Mouse (Mus musculus): ENCODE measurements around the gene Clec12a. TPM values are rescaled to one million over a fixed set of nuclear protein-coding genes. Genes with fewer than 3 reads are reported as not detected.

Clec12a gene
- total RNA-seq, 4 experiments from 2014 or later = 0.16 to 0.70 TPM; not detected in 2

DNA sequence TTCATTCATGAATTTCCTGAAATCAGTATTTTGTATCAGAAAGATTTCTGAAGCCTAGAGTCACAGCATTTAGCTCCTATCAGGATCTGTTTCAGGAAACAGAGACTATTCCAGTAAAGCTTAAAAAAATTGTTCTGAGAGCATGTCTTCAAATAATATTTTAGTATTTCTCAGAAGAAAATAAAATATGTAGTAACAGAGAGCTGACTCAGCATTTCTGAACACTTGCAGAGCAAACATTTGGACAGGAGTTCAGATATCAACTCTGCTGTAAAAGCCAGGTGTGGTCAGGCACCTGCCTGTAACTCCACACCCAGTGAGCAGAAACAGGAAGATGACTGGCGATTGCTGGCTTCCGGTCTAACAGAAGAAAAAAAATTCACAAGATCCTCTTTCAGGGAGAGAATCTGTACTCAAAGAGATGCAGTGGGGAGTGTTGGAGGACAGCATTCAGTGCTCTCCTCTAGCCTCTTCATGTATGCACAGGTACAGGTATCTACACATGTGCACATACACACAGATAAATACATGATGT lies 32.5 kb downstream of the Clec12a start:
- DNase-seq (ENCODE audit: low spot score in 2 of 2) = no peak

- peak in 1 of 2 experiments; percentile 15 for DNase-seq (ENCODE audit: low spot score in 2 of 2)
Measured at GRCm38 (mm10) chr6:129380454-129380853, 38.0 kb downstream of the Clec12a start.

DNA sequence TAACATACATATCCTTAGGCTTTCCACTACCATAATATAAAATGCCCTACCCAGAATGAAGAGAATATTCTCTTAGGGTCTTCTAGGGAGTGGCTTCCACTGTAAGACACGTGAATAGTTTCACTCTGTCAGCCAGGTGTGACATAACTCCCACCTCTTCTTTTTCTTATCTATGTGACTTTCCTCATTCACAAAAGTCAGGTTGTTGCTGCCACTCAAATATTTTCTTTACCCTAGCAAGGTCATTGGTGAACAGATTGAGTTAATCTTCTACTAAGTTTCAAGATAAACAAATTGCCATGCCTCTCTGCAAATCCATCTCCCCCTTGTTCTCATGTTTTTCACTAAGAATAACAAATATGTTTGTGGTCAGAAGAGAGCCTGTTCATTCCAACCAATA lies 39.2 kb downstream of the Clec12a start:
- no peak for DNase-seq (ENCODE audit: low spot score in 2 of 2)

GRCm38 (mm10) chr6:129383466-129383865 lies 41.0 kb downstream of the Clec12a start:
- DNase-seq (ENCODE audit: low spot score in 2 of 2) = no peak

GRCm38 (mm10) chr6:129385000-129385399 lies 42.5 kb downstream of the Clec12a start:
- no peak for DNase-seq (ENCODE audit: low spot score in 2 of 2)

- DNase-seq (ENCODE audit: low spot score in 2 of 2) = no peak
Measured at GRCm38 (mm10) chr6:129385774-129386173, 43.3 kb downstream of the Clec12a start, which contains the start of gene Clec12b. Clec12b (minus strand) TSS chr6:129385874.

DNA sequence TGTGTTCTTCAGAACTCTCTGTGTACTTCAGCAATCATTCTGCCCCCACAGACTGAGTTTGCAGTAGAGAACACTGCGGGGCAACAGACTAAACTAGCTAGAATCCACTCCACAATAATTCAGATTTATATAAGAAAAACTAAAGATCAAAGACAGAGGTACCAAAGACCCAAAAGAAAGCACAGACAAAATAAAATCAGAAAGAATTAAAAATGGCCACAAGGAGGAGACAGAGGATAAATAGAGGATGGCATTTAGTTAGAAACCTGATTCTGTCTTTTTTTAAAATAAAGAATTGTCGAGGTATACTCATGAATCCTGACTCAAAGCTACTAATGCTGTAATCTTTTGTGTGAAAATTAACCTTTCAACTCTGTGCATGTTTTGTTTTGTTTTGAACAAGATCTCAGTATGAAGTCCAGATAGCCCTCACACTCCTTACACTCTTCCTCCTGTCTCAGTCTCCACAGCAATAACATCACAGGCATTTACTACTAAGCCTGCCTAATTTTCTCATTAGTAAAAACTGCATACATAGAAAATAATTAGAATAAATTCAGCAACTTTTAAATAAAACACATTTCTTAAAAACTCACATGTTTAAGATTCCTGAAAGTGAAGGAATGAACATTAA lies 50.7 kb downstream of the Clec12a start:
- DNase-seq (ENCODE audit: low spot score in 2 of 2) = no peak

- DNase-seq (ENCODE audit: low spot score in 2 of 2) = no peak
Measured at GRCm38 (mm10) chr6:129393732-129394131, 51.2 kb downstream of the Clec12a start.

- no peak for DNase-seq (ENCODE audit: low spot score in 2 of 2)
Measured at GRCm38 (mm10) chr6:129396997-129397396, 54.5 kb downstream of the Clec12a start, which contains the start of gene Clec1b. Clec1b (plus strand) TSS chr6:129397297.

DNA sequence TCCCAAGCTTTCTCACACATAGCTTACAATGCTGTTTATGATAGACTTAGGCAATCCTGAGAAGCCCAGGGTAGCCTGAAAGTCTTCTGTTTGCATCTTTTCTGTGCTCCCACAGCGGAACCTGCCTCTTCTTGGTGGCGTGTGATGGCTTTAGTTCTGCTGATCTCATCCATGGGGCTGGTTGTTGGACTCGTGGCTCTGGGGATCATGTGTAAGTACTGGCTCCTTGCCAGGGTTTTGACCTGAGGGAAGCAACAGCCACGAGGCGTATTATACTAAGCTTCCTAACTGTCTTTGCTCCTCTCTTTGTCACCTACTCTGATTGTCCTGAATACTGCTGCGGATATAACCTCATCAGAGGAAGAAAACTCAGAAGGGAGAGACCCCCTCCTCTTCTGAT lies 57.5 kb downstream of the Clec12a start:
- DNase-seq (ENCODE audit: low spot score in 2 of 2) = no peak

GRCm38 (mm10) chr6:129402404-129402803 lies 59.9 kb downstream of the Clec12a start:
- DNase-seq (ENCODE audit: low spot score in 2 of 2) = no peak

- DNase-seq (ENCODE audit: low spot score in 2 of 2) = no peak
Measured at GRCm38 (mm10) chr6:129403391-129403790, 60.9 kb downstream of the Clec12a start.

DNA sequence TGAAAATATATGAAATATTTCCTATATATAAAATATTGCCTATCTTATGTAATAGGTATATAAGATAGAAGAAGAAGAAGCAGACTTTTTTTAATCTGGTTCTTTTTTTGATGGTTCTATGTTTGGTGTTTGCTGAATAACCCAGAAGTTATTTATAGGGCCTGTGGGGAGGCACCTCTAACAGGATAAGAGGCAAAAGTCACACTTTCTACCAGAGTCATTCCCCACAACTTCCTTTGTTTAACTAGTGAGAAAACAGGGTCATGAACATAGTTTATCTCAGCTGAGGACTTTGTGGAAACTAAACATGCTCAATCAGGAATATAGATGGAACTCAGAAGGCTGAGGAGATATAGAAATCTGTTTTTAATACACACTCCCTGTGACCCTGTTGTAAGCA lies 63.5 kb downstream of the Clec12a start:
- DNase-seq (ENCODE audit: low spot score in 2 of 2) = no peak

- DNase-seq (ENCODE audit: low spot score in 2 of 2) = no peak
Measured at GRCm38 (mm10) chr6:129407324-129407723, 64.8 kb downstream of the Clec12a start.

GRCm38 (mm10) chr6:129408562-129408961 lies 66.1 kb downstream of the Clec12a start, which contains the start of gene Clec9a:
Clec9a (plus strand) TSS chr6:129408862.
- no peak for DNase-seq (ENCODE audit: low spot score in 2 of 2)

DNA sequence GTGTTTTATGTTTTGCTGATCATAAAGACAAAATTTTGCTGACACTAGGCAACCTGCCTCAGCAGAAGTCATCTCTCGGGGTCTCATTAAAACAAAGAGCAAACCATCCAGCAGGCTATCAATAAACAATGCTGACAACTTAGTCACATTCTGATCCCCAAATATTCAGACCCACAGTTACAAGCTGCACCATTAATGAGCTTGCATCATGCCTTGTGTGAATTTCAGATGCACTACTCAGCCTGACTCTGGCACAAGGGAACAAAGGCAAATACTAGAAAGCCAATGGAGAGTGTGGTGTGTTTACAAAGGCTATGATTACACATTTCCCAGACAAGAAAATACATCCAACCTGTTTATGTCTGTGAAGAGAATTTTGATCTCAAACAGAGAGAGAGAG lies 71.7 kb downstream of the Clec12a start:
- no peak for DNase-seq (ENCODE audit: low spot score in 2 of 2)

Other genes with a start within 250 kb of the Clec12a start
- not detected for gene Clec2e, start 241.8 kb upstream of the Clec12a start, total RNA-seq (2022)
- 1 to 10 TPM; 6.9 to 9.8 (median 8.9) TPM for gene Clec2d, start 162.1 kb upstream of the Clec12a start, total RNA-seq (2022)
- gene Cd69, start 67.3 kb upstream of the Clec12a start, total RNA-seq (2022) = not detected
- gene 4922502D21Rik, start 10.9 kb upstream of the Clec12a start, total RNA-seq (2022) = not detected
- gene Clec12b, start 43.2 kb downstream of the Clec12a start, total RNA-seq (2022) = not detected
- 1 to 10 TPM in 1 of 4 experiments, under 1 TPM in 1, not detected in 2; 0.07 to 1.0 TPM for gene Clec1b, start 54.6 kb downstream of the Clec12a start, total RNA-seq (2022)
- not detected for gene Clec9a, start 66.2 kb downstream of the Clec12a start, total RNA-seq (2022)
- gene Clec1a, start 109.3 kb downstream of the Clec12a start, total RNA-seq (2022) = 1 to 10 TPM; 3.2 to 4.8 (median 4.3) TPM
- gene Olr1, start 164.5 kb downstream of the Clec12a start, total RNA-seq (2022) = not detected
- not detected for gene Tmem52b, start 169.9 kb downstream of the Clec12a start, total RNA-seq (2022)
- 100 to 1,000 TPM; 665 to 765 (median 700) TPM for gene Gabarapl1, start 190.5 kb downstream of the Clec12a start, total RNA-seq (2022)
- gene Klre1, start 235.2 kb downstream of the Clec12a start, total RNA-seq (2022) = not detected
- gene Klrd1, start 249.1 kb downstream of the Clec12a start, total RNA-seq (2022) = not detected

Measured in layer of hippocampus, adult 8-10 months (tissue).